Mouse (Mus musculus) T-helper 1 cell (primary cell): ENCODE data around the gene Mob3a.
"Not testable (repeated sequence)": the region's sequence is repeated elsewhere in the genome, so short reads cannot be mapped to it uniquely, and the experiment has no call there.

ENCODE experiments used
- in situ Hi-C: fragments of 300-600 bp; cut with MboI, MseI; formaldehyde crosslinking; loops from one replicate; pipeline ENCODE4 v1.15.1; 2025; ENCODE audit warnings: high pct_unique_total_duplicates

Mob3a gene

GRCm38 (mm10) chr10:80663485-80664196 lies 38.1 kb downstream of the Mob3a start:
- in situ Hi-C loops, result no loop called here

- in situ Hi-C loops, result no loop called here
Measured at GRCm38 (mm10) chr10:80661149-80661548, 40.6 kb downstream of the Mob3a start.

GRCm38 (mm10) chr10:80659213-80659612 lies 42.6 kb downstream of the Mob3a start:
- in situ Hi-C loops, result no loop called here

GRCm38 (mm10) chr10:80658841-80659202 lies 43.0 kb downstream of the Mob3a start:
- in situ Hi-C loops, result no loop called here

GRCm38 (mm10) chr10:80658194-80658840 lies 43.5 kb downstream of the Mob3a start:
- in situ Hi-C loops, result no loop called here

- in situ Hi-C loops, result no loop called here
Measured at GRCm38 (mm10) chr10:80656863-80657623, 44.7 kb downstream of the Mob3a start, which contains the start of gene Btbd2. Btbd2 (minus strand) TSS chr10:80657071.

GRCm38 (mm10) chr10:80656130-80656862 lies 45.5 kb downstream of the Mob3a start:
- in situ Hi-C loops, result no loop called here

- in situ Hi-C loops, result no loop called here
Measured at GRCm38 (mm10) chr10:80655406-80656129, 46.2 kb downstream of the Mob3a start.

- in situ Hi-C loops, result no loop called here
Measured at GRCm38 (mm10) chr10:80654866-80655265, 46.9 kb downstream of the Mob3a start.

GRCm38 (mm10) chr10:80653156-80653720 lies 48.5 kb downstream of the Mob3a start:
- in situ Hi-C loops, result no loop called here

GRCm38 (mm10) chr10:80650392-80650791 lies 51.4 kb downstream of the Mob3a start:
- in situ Hi-C loops, result no loop called here

GRCm38 (mm10) chr10:80649910-80650309 lies 51.9 kb downstream of the Mob3a start:
- in situ Hi-C loops, result not testable (repeated sequence)

GRCm38 (mm10) chr10:80646936-80647335 lies 54.8 kb downstream of the Mob3a start:
- in situ Hi-C loops, result no loop called here

GRCm38 (mm10) chr10:80635345-80635744 lies 66.4 kb downstream of the Mob3a start:
- in situ Hi-C loops, result no loop called here
